Mouse (Mus musculus): Measurements from ENCODE around the gene Rbms3. TPM values are rescaled to one million over a fixed set of nuclear protein-coding genes. Genes with fewer than 3 reads are reported as not detected.

The Rbms3 gene
- polyA plus RNA-seq, 1 experiment, result 16.5 TPM

GRCm38 (mm10) chr9:116802602-116803001 lies 827.1 kb downstream of the Rbms3 start:
- TF ChIP-seq CTCF (conservative IDR thresholded peaks at IDR 0.05; ENCODE audit: insufficient read depth, insufficient read length, low read depth, low read length) (0 out of 2 replicates have a peak, but pooled peaks have one; percentile 8), POLR2A (IDR thresholded peaks at IDR 0.05; ENCODE audit: low read depth, low read length) (no peak)
- WGBS, result 54% methylated on average over 7 of the region's 7 CpGs
- peak; percentile 29 for DNase-seq
- Histone ChIP-seq H3K4me3 (ENCODE audit: insufficient read depth, low read depth, low read length) (no peak overlapping the region), H3K36me3 (ENCODE audit: control insufficient read depth, insufficient read depth, low read length) (no peaks in the 10 kb centered on the region), H3K27ac (ENCODE audit: insufficient read depth, low read depth, low read length) (no peak overlapping the region), H3K27me3 (replicated peaks; ENCODE audit: control insufficient read depth, insufficient read depth, low read length) (no peaks in the 10 kb centered on the region), H3K4me1 (ENCODE audit: control insufficient read depth, insufficient read depth, low read length) (no peaks in the 10 kb centered on the region)

DNA sequence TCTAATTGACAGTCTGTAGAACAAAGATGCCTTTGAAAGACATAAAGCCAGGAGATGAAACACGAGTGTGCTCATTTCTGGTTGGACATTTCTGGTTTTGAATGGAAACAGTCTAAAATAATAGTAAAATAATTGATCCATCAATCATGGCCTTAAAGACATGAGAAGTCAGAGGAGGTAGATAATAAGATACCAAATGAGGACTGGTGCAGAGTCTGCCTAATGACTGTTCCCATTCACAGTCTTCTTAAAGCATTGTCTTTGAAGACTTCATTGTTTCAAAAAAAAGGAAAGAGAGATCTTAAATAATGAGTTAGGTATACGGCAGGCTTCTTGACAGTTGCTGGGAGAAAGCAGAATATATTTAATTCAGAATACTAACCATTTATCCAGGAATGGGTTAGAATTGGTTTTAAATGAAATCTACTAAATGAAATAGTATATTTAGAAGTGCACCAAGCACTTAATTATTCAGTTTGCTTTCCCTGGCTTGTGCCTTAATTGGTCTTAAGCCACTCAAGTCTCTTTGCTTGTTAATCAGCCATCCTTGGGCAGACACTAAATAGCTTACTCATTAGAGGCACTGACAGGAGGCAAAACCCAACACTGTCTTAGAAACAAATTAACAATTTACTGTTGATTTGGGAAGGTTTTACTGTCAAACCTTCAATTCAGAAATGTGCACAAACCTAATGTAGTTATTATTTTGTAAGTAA lies 834.3 kb downstream of the Rbms3 start:
- Histone ChIP-seq H3K27me3 (replicated peaks; ENCODE audit: control insufficient read depth, insufficient read depth, low read length) (no peaks in the 10 kb centered on the region), H3K4me3 (ENCODE audit: insufficient read depth, low read depth, low read length) (no peak overlapping the region), H3K36me3 (ENCODE audit: control insufficient read depth, insufficient read depth, low read length) (no peaks in the 10 kb centered on the region), H3K27ac (ENCODE audit: insufficient read depth, low read depth, low read length) (no peak overlapping the region), H3K4me1 (ENCODE audit: control insufficient read depth, insufficient read depth, low read length) (no peaks in the 10 kb centered on the region)
- WGBS, result 84% methylated on average over 2 of the region's 2 CpGs
- DNase-seq, result no peak
- TF ChIP-seq POLR2A (IDR thresholded peaks at IDR 0.05; ENCODE audit: low read depth, low read length) (no peak), CTCF (conservative IDR thresholded peaks at IDR 0.05; ENCODE audit: insufficient read depth, insufficient read length, low read depth, low read length) (no peak)

- Histone ChIP-seq H3K27me3 (replicated peaks; ENCODE audit: control insufficient read depth, insufficient read depth, low read length) (no peaks in the 10 kb centered on the region), H3K36me3 (ENCODE audit: control insufficient read depth, insufficient read depth, low read length) (no peaks in the 10 kb centered on the region), H3K4me1 (ENCODE audit: control insufficient read depth, insufficient read depth, low read length) (no peaks in the 10 kb centered on the region), H3K4me3 (ENCODE audit: insufficient read depth, low read depth, low read length) (no peak overlapping the region), H3K27ac (ENCODE audit: insufficient read depth, low read depth, low read length) (no peak overlapping the region)
- no peak for DNase-seq
- no peak for TF ChIP-seq POLR2A (IDR thresholded peaks at IDR 0.05; ENCODE audit: low read depth, low read length)
- TF ChIP-seq CTCF (conservative IDR thresholded peaks at IDR 0.05; ENCODE audit: insufficient read depth, insufficient read length, low read depth, low read length), result no peak
- 85% methylated on average over 7 of the region's 7 CpGs for WGBS
Measured at GRCm38 (mm10) chr9:116791850-116792249, 837.9 kb downstream of the Rbms3 start.

DNA sequence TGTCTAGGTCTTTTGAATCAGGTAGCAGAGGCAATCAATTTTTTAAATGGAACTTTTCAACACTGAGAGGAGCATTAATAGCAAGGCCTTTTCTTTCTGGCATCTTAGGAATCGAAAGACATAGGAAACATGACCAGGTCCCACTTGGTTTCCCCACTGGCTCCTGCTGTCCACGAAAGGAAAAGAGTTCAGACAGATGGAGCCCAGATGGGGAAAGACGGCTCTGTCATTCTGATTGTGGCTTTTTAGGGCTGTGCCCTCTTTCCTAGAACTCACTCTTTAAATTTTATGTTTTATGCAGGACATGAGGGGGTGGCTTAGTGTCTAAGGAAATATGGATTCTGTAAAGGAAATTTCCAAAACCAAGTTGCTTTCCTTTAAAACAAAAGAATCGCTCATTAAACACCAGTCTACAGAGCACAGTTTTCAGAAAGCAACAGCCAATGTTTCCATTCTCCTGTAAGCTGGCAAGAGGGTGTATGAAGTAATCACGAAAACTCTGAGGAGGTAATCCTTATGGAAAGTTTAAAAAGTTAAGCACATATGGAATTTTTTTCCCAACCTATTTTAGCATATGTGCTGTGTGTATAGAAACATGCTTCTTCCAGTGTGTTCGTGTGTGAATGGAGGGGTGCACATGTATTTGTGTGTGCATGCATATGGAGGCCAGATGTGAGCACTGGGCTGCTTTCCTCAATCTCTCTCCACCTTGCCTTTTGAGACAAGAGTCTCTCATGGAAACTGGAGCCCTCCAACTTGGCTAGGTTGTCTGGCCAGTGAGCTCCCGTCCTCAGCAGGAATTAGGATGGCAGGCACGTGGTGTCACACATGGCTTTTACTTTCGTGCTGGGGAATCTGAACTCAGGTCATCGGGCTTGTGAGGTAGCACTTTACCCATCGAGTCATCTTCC lies 843.3 kb downstream of the Rbms3 start:
- H3K4me1 ChIP-seq (ENCODE audit: control insufficient read depth, insufficient read depth, low read length), result no peaks in the 10 kb centered on the region
- no peak for DNase-seq
- WGBS, result 86% methylated on average over 11 of the region's 11 CpGs
- H3K4me3 ChIP-seq (ENCODE audit: insufficient read depth, low read depth, low read length), result no peak overlapping the region
- H3K27me3 ChIP-seq (replicated peaks; ENCODE audit: control insufficient read depth, insufficient read depth, low read length), result no peaks in the 10 kb centered on the region
- no peaks in the 10 kb centered on the region for H3K36me3 ChIP-seq (ENCODE audit: control insufficient read depth, insufficient read depth, low read length)
- H3K27ac ChIP-seq (ENCODE audit: insufficient read depth, low read depth, low read length), result no peak overlapping the region
- TF ChIP-seq CTCF (conservative IDR thresholded peaks at IDR 0.05; ENCODE audit: insufficient read depth, insufficient read length, low read depth, low read length) (no peak), POLR2A (IDR thresholded peaks at IDR 0.05; ENCODE audit: low read depth, low read length) (no peak)

DNA sequence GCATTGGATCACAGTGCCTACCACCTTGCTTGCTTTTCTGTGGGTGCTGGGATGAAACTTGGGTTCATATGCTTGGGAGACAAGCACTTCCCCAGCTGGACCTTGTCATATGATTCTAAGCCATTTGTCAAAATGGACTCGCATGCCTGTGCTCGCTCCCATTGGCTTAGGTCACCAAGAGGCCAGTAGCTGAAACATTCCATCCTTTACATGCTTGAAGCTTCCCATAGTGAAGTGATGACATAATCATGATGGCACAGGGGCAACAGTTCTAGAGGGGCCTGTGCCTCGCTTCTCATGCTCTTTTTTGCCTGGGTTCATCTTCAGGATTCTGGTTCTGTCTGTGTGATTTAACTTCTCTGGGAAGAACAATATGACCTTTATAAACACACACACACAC lies 857.9 kb downstream of the Rbms3 start:
- peak; percentile 31 for DNase-seq
- Histone ChIP-seq H3K27me3 (replicated peaks; ENCODE audit: control insufficient read depth, insufficient read depth, low read length) (no peaks in the 10 kb centered on the region), H3K27ac (ENCODE audit: insufficient read depth, low read depth, low read length) (no peak overlapping the region), H3K4me1 (ENCODE audit: control insufficient read depth, insufficient read depth, low read length) (peaks cover 6% of the 10 kb centered on the region; the same call in 1 of the 2 replicates), H3K36me3 (ENCODE audit: control insufficient read depth, insufficient read depth, low read length) (no peaks in the 10 kb centered on the region), H3K4me3 (ENCODE audit: insufficient read depth, low read depth, low read length) (no peak overlapping the region)
- 71% methylated on average over 3 of the region's 3 CpGs for WGBS
- no peak for TF ChIP-seq POLR2A (IDR thresholded peaks at IDR 0.05; ENCODE audit: low read depth, low read length)

GRCm38 (mm10) chr9:116769358-116770054 lies 860.2 kb downstream of the Rbms3 start:
- TF ChIP-seq CTCF (conservative IDR thresholded peaks at IDR 0.05; ENCODE audit: insufficient read depth, insufficient read length, low read depth, low read length), result no peak
- no peak for TF ChIP-seq POLR2A (IDR thresholded peaks at IDR 0.05; ENCODE audit: low read depth, low read length)
- H3K36me3 ChIP-seq (ENCODE audit: control insufficient read depth, insufficient read depth, low read length), result no peaks in the 10 kb centered on the region
- 32% methylated on average over 12 of the region's 12 CpGs for WGBS
- H3K4me3 ChIP-seq (ENCODE audit: insufficient read depth, low read depth, low read length), result no peak overlapping the region
- no peaks in the 10 kb centered on the region for H3K27me3 ChIP-seq (replicated peaks; ENCODE audit: control insufficient read depth, insufficient read depth, low read length)
- DNase-seq, result peak; percentile 13
- no peak overlapping the region for H3K27ac ChIP-seq (ENCODE audit: insufficient read depth, low read depth, low read length)
- peaks cover 6% of the 10 kb centered on the region; the same call in 1 of the 2 replicates for H3K4me1 ChIP-seq (ENCODE audit: control insufficient read depth, insufficient read depth, low read length)
